Mouse (Mus musculus) Patski (cell line): ENCODE measurements around the gene Trmo. TPM values are rescaled to one million over a fixed set of nuclear protein-coding genes. Genes with fewer than 3 reads are reported as not detected.

Experiments
- ATAC-seq: fragments of 100-300 bp; one replicate; pipeline ENCODE4 v1.8.0; 2021
- CTCF ChIA-PET: fragments of 350-600 bp; sonication (Branson Sonifier 250); formaldehyde crosslinking; loops from one replicate; lab custom pipeline; 2022; ENCODE audit warnings: inconsistent platforms; lab: Charles Lee
- POLR2A ChIA-PET: fragments of 350-600 bp; sonication (Branson Sonifier 250); formaldehyde crosslinking; loops from one replicate; lab custom pipeline; 2022; ENCODE audit warnings: antibody characterized with exemption, inconsistent platforms; lab: Charles Lee
- DNase-seq: peaks from one replicate; pipeline ENCODE4 v3.0.0-alpha.2; 2011; ENCODE audit warnings: low read depth, low spot score
- H3K27me3 ChIP-seq: fragments of 371-371 bp; one replicate; pipeline ENCODE4 v1.5.1; 2021
- CTCF ChIP-seq: fragments of 100-300 bp; IDR thresholded peaks from one replicate; pipeline ENCODE4 v1.5.1; 2021
- in situ Hi-C: fragments of 300-500 bp; cut with MboI; formaldehyde crosslinking; loops from 3 replicates; pipeline ENCODE4 v1.11.1; 2018; ENCODE audit warnings: low pct_unique_long_range_greater_than_20kb, mixed read lengths
- polyA plus RNA-seq: library from polyadenylated mRNA; unstranded; gene quantifications from one replicate; pipeline ENCODE4 v1.2.3, GENCODE M21; 2021

Gene Trmo
- polyA plus RNA-seq, 1 experiment from 2014 or later, result 2.8 TPM

DNA sequence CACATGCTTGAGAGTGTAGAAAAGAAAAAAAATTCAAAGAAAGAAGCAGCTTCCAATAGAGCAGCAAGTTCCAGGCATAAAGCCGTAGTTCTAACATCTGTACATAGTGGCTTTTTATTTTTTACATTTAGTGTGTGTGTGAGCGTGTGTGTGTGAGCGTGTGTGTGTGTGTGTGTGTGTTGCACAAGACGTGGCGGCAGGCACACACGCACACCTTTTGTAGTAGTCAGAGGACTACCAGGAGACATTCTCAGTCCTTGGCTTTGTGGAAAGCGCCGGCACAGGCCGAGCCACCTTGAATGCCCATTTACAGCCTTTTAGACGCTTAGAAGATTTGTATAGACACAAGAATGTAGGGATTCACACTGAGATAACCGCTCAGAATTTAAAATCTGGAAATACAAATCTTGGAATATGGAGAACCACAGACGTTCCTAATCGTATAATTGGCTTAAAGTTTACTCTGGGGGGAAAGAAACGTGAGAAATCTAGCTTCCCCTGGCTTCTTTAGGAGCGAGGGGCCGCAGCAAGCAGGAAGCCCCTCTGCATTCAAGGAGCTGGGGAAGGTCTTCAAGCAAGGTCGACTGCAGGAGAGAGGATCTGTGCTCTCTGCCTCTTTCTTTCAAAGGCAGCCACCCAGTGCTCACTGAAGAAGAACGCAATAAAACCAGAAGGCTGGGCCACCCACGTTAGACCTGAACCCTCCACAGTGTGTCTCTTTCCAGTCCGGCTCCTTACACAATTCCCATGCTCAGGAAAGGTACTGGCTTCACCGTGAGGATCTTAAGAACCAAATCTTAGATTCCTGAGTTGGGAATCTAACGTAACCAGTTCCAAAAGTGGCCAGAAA is 47.2 kb downstream of the Trmo start:
- H3K27me3 ChIP-seq, result peaks cover 16% of the 10 kb centered on the region
- POLR2A ChIA-PET, result no interaction called here
- ATAC-seq, result no peak
- in situ Hi-C loops, result no loop called here
- DNase-seq, result no peak
- TF ChIP-seq CTCF, result no peak
- CTCF ChIA-PET, result no interaction called here

DNA sequence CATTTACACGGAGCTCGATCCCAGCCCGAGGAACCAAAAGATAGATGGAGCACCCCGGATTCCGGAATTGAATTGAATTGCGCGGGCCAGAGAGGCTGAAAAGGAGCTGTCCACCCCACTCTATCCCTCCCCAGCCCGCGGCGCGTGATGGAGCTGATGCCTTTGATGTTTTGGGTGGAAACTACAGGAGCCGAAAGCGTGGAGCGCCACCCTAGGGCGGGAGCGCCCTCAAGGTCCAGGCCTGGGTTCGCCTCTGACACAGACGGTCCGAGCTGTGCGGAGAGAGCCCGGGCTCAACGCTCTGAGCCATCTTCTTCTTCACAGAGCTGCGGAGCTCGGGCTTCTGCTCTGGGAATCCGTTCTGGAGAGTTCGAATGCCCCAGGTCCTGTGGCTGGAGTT is 49.7 kb downstream of the Trmo start:
- ChIA-PET POLR2A (no interaction called here), CTCF (interaction anchor here (1.7 kb wide), 1 partner anchor 17 kb away, joined by 4 read pairs; no protein-coding TSS in a partner anchor)
- in situ Hi-C loops, result no loop called here
- H3K27me3 ChIP-seq, result peaks cover 5% of the 10 kb centered on the region
- ATAC-seq (no peak), DNase-seq (no peak)
- no peak for TF ChIP-seq CTCF

DNA sequence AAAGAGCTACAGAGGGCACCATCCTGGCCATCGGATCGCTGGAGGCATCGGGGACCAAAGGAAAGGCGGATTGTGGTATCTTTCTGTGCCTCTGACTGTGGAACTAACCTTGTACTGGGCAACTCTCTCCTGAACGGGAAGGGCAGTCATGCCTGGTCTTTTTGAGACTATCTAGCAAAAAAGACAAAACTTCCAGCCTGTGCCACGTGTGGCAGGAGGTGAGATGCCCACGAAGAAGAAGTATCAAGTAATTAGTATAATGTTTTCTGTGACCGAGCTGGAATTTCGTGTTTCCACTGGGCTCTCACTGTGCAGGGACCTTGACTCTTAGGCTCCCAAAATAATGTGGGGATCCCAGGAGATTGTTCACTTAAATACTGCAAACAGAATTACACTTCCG is 50.2 kb downstream of the Trmo start:
- H3K27me3 ChIP-seq, result peaks cover 10% of the 10 kb centered on the region
- CTCF ChIA-PET, result no interaction called here
- TF ChIP-seq CTCF, result no peak
- no peak for ATAC-seq
- in situ Hi-C loops, result no loop called here
- no peak for DNase-seq
- POLR2A ChIA-PET, result no interaction called here

DNA sequence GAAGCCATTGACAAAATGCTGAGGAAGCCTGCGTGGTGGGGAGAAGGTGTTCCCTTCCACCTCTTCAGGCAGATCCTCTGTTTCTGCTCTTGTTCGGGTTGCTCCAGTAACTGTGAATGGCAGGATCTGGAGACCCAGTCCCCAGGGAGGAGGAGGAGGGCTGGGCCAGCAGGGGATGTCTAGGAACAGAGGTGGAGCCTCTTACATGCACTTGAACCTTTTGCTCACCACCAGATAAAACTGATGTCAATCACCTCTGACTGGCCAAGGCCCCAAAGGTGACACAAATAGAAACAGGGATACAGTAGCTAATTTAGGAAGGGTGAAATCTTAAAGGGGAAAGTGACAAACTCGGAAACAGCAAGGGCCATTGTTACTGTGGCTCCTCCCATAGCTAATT is 51.2 kb downstream of the Trmo start:
- H3K27me3 ChIP-seq, result peaks cover 8% of the 10 kb centered on the region
- in situ Hi-C loops, result no loop called here
- no peak for DNase-seq

DNA sequence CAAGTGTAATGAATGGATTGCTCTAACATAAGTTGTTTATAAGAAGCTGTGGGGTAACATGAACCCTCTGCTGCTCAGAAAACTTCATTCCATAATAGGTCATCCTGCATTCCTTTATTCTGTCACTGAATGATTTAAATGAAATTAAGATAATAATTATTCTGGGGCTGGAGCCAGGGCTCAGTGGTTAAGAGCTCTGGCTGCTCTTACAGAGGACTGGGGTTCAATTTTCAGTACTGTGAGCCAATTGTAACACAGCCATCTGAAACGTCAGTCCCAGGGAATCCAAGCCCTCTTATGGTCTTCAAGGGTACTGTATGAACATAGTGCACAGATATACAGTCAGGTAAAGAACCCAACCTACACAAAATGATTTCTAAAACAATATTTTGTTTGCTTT is 53.4 kb downstream of the Trmo start:
- TF ChIP-seq CTCF, result no peak
- peaks cover 13% of the 10 kb centered on the region for H3K27me3 ChIP-seq
- ATAC-seq, result no peak
- POLR2A ChIA-PET, result no interaction called here
- in situ Hi-C loops, result no loop called here
- CTCF ChIA-PET, result no interaction called here
- no peak for DNase-seq

More for the DNA sequence above, 51.2 kb downstream of the Trmo start:
- POLR2A ChIA-PET, result no interaction called here
- no peak for ATAC-seq
- CTCF ChIA-PET, result no interaction called here
- no peak for TF ChIP-seq CTCF

DNA sequence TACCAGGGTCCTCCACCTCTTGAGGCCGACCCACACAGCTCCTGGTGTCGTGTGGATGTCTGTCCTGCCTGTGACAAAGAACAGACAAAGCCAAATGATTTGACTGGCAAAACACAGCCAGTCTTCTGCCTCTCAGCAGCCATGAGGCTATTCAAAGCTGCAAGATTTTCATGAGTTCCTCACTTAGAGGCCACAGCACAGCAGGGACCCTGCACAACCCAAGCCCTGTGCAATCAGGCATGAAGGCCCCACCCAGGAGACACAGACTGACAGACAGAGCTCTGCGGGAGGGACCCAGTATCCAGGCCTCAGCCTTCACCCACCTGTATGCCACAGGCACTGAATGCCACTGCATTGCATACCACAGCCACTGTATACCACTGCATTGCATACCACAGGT is 60.3 kb downstream of the Trmo start:
- in situ Hi-C loops, result no loop called here
- ChIA-PET POLR2A (interaction anchor here (0.6 kb wide), 1 partner anchor 106 kb away, joined by 4 read pairs; no protein-coding TSS in a partner anchor), CTCF (no interaction called here)
- no peak for TF ChIP-seq CTCF
- ATAC-seq (no peak), DNase-seq (no peak)
- peaks cover 7% of the 10 kb centered on the region for H3K27me3 ChIP-seq

Other genes with a start within 250 kb of the Trmo start
- gene Xpa, start 193.1 kb downstream of the Trmo start, polyA plus RNA-seq, result 29.1 TPM
- not detected for gene Foxe1, start 45.8 kb downstream of the Trmo start, polyA plus RNA-seq
- not detected for gene Hemgn, start 24.1 kb upstream of the Trmo start, polyA plus RNA-seq
- 183 TPM for gene Anp32b, start 61.5 kb upstream of the Trmo start, polyA plus RNA-seq
- 51.0 TPM for gene Nans, start 99.8 kb upstream of the Trmo start, polyA plus RNA-seq
- gene Trim14, start 146.7 kb upstream of the Trmo start, polyA plus RNA-seq, result 0.44 TPM
- 0.12 TPM for gene Coro2a, start 212.8 kb upstream of the Trmo start, polyA plus RNA-seq